Mouse (Mus musculus) CH12.LX (cell line): ENCODE data around the gene Ciz1.

Experiments
- CTCF ChIP-seq, 2 experiments: IDR thresholded peaks in 1 of 2; conservative IDR thresholded peaks in 1 of 2; 2 replicates each; pipeline ENCODE4 v1.5.1; 2011 to 2012; ENCODE audit warnings: low read depth in 2 of 2, low read length in 2 of 2, improper control_type of control experiment in 1 of 2, inconsistent platforms in 1 of 2, mild to moderate bottlenecking in 1 of 2, moderate library complexity in 1 of 2
- EP300 ChIP-seq: IDR thresholded peaks from 2 replicates; pipeline ENCODE4 v1.6.1; 2011; ENCODE audit warnings: low read length, improper control_type of control experiment
- ETS1 ChIP-seq: conservative IDR thresholded peaks from 2 replicates; pipeline ENCODE4 v1.6.1; 2012; ENCODE audit warnings: low read depth, mild to moderate bottlenecking, inconsistent platforms, low read length, improper control_type of control experiment, moderate library complexity
- POLR2A ChIP-seq: IDR thresholded peaks from 2 replicates; pipeline ENCODE4 v1.6.1; 2011; ENCODE audit warnings: low read depth, mild to moderate bottlenecking, improper control_type of control experiment, low read length
- UBTF ChIP-seq: IDR thresholded peaks from 2 replicates; pipeline ENCODE4 v1.6.1; 2012; ENCODE audit warnings: low read depth, mild to moderate bottlenecking, inconsistent platforms, low read length, improper control_type of control experiment, moderate library complexity

GRCm38 (mm10) chr2:32389157-32389556 lies 37.0 kb downstream of the Ciz1 start:
- TF ChIP-seq CTCF (conservative IDR thresholded peaks at IDR 0.05 in 1 of 2, IDR thresholded peaks at IDR 0.05 in 1 of 2; ENCODE audit: low read depth in 2 of 2, low read length in 2 of 2) (no peak), UBTF (no peak), POLR2A (no peak), EP300 (no peak), ETS1 (no peak)
